Mouse (Mus musculus) CH12.LX (cell line): ENCODE data around the gene Tmed6. TPM values are rescaled to one million over a fixed set of nuclear protein-coding genes. Genes with fewer than 3 reads are reported as not detected.
A peak's percentile ranks its signal among the peaks of the same experiment; 100 is the strongest.

Experiments used
- DNase-seq: peaks from one replicate; pipeline ENCODE4 v3.0.0-alpha.2; 2013; ENCODE audit errors: extremely low read depth
- H3K27ac ChIP-seq: 2 replicates; pipeline ENCODE4 v1.5.1; 2012; ENCODE audit warnings: low read depth, mild to moderate bottlenecking, control low read depth, moderate library complexity; ENCODE audit not compliant: insufficient read depth
- H3K27me3 ChIP-seq: replicated peaks from 2 replicates; pipeline ENCODE3; 2012; ENCODE audit warnings: inconsistent platforms
- H3K36me3 ChIP-seq, 2 experiments: replicated peaks in 1 of 2; 2 replicates each; pipeline versions ENCODE3 to v1.6.1; 2012; ENCODE audit warnings: inconsistent platforms in 1 of 2, low read length in 1 of 2, mild to moderate bottlenecking in 1 of 2, mixed read lengths in 1 of 2, moderate library complexity in 1 of 2; ENCODE audit not compliant: control insufficient read depth in 1 of 2, insufficient read depth in 1 of 2
- H3K4me1 ChIP-seq, 2 experiments: 2 replicates each; pipeline ENCODE4 v1.6.1; 2012; ENCODE audit warnings: inconsistent platforms in 1 of 2, moderate library complexity in 1 of 2; ENCODE audit not compliant: insufficient read depth in 2 of 2, control insufficient read depth in 1 of 2
- H3K4me2 ChIP-seq: 2 replicates; pipeline ENCODE4 v1.6.1; 2012; ENCODE audit warnings: low read depth, mild to moderate bottlenecking, control low read depth; ENCODE audit not compliant: poor library complexity, insufficient read depth, severe bottlenecking
- H3K4me3 ChIP-seq, 3 experiments: fragments of 150-350 bp in 1 of 3; sonication (generic) in 1 of 3; replicated peaks in 1 of 3; 2 replicates each; pipeline versions ENCODE3 to v1.5.1; 2011 to 2012; ENCODE audit warnings: low read depth in 2 of 3, low read length in 2 of 3, mild to moderate bottlenecking in 2 of 3, moderate library complexity in 2 of 3, control low read depth in 1 of 3, improper control_type of control experiment in 1 of 3, inconsistent platforms in 1 of 3, mixed read lengths in 1 of 3; ENCODE audit not compliant: poor library complexity in 1 of 3
- H3K79me2 ChIP-seq: replicated peaks from 2 replicates; pipeline ENCODE4 v1.6.1; 2012; ENCODE audit warnings: mild to moderate bottlenecking, moderate library complexity; ENCODE audit not compliant: control insufficient read depth, poor library complexity, insufficient read depth, severe bottlenecking; ENCODE audit errors: extremely low read depth
- H3K9ac ChIP-seq: 2 replicates; pipeline ENCODE4 v1.6.1; 2012; ENCODE audit warnings: low read depth, mild to moderate bottlenecking, control low read depth, moderate library complexity; ENCODE audit not compliant: insufficient read depth
- H3K9me3 ChIP-seq: replicated peaks from 2 replicates; pipeline ENCODE3; 2012; ENCODE audit warnings: low read length, inconsistent platforms, mixed read lengths
- BHLHE40 ChIP-seq: IDR thresholded peaks from 2 replicates; pipeline ENCODE4 v1.6.1; 2011; ENCODE audit warnings: mild to moderate bottlenecking, low read depth, low read length, improper control_type of control experiment
- CTCF ChIP-seq, 2 experiments: IDR thresholded peaks in 1 of 2; conservative IDR thresholded peaks in 1 of 2; 2 replicates each; pipeline ENCODE4 v1.5.1; 2011 to 2012; ENCODE audit warnings: low read depth in 2 of 2, low read length in 2 of 2, improper control_type of control experiment in 1 of 2, inconsistent platforms in 1 of 2, mild to moderate bottlenecking in 1 of 2, moderate library complexity in 1 of 2
- E2F4 ChIP-seq: IDR thresholded peaks from 2 replicates; pipeline ENCODE4 v1.6.1; 2011; ENCODE audit warnings: low read depth, low read length, improper control_type of control experiment; ENCODE audit not compliant: insufficient replicate concordance
- ELF1 ChIP-seq: IDR thresholded peaks from 2 replicates; pipeline ENCODE4 v1.6.1; 2014; ENCODE audit warnings: low read depth, mild to moderate bottlenecking, inconsistent platforms, low read length, improper control_type of control experiment
- EP300 ChIP-seq: IDR thresholded peaks from 2 replicates; pipeline ENCODE4 v1.6.1; 2011; ENCODE audit warnings: low read length, improper control_type of control experiment
- GABPA ChIP-seq: IDR thresholded peaks from 2 replicates; pipeline ENCODE4 v1.6.1; 2012; ENCODE audit warnings: low read depth, low read length, improper control_type of control experiment, inconsistent platforms; ENCODE audit not compliant: insufficient replicate concordance
- IRF4 ChIP-seq: IDR thresholded peaks from 2 replicates; pipeline ENCODE4 v1.6.1; 2014; ENCODE audit warnings: low read depth, mild to moderate bottlenecking, inconsistent platforms, low read length, improper control_type of control experiment
- JUND ChIP-seq: conservative IDR thresholded peaks from 2 replicates; pipeline ENCODE4 v1.6.1; 2011; ENCODE audit warnings: low read depth, low read length, improper control_type of control experiment
- KAT2A ChIP-seq: IDR thresholded peaks from 2 replicates; pipeline ENCODE4 v1.6.1; 2012; ENCODE audit warnings: low read length, improper control_type of control experiment, inconsistent platforms; ENCODE audit not compliant: insufficient replicate concordance
- MAFK ChIP-seq: IDR thresholded peaks from 2 replicates; pipeline ENCODE4 v1.6.1; 2011; ENCODE audit warnings: low read length, improper control_type of control experiment; ENCODE audit not compliant: insufficient replicate concordance
- MAX ChIP-seq: IDR thresholded peaks from 2 replicates; pipeline ENCODE4 v1.6.1; 2011; ENCODE audit warnings: low read length, improper control_type of control experiment
- MAZ ChIP-seq: IDR thresholded peaks from 2 replicates; pipeline ENCODE4 v1.6.1; 2012; ENCODE audit warnings: low read depth, mild to moderate bottlenecking, inconsistent platforms, low read length, improper control_type of control experiment, moderate library complexity
- MYC ChIP-seq: IDR thresholded peaks from 2 replicates; pipeline ENCODE4 v1.6.1; 2011; ENCODE audit warnings: low read depth, mild to moderate bottlenecking, improper control_type of control experiment, low read length
- NELFE ChIP-seq: IDR thresholded peaks from 2 replicates; pipeline ENCODE4 v1.6.1; 2011; ENCODE audit warnings: low read depth, low read length, improper control_type of control experiment
- PAX5 ChIP-seq: IDR thresholded peaks from 2 replicates; pipeline ENCODE4 v1.6.1; 2012; ENCODE audit warnings: low read length, inconsistent platforms, mixed read lengths
- RCOR1 ChIP-seq: conservative IDR thresholded peaks from 2 replicates; pipeline ENCODE4 v1.6.1; 2012; ENCODE audit warnings: low read depth, mild to moderate bottlenecking, inconsistent platforms, low read length, improper control_type of control experiment
- TBP ChIP-seq: conservative IDR thresholded peaks from 2 replicates; pipeline ENCODE4 v1.6.1; 2011; ENCODE audit warnings: low read depth, low read length, improper control_type of control experiment
- TCF12 ChIP-seq: IDR thresholded peaks from 2 replicates; pipeline ENCODE4 v1.6.1; 2014; ENCODE audit warnings: low read depth, mild to moderate bottlenecking, inconsistent platforms, low read length, improper control_type of control experiment
- ZKSCAN1 ChIP-seq: IDR thresholded peaks from 2 replicates; pipeline ENCODE4 v1.6.1; 2012; ENCODE audit warnings: low read depth, inconsistent platforms, low read length, improper control_type of control experiment, borderline replicate concordance
- dilution Hi-C: fragments of 300-500 bp; cut with MboI; formaldehyde crosslinking; loops from 2 replicates; pipeline ENCODE4 v1.14.3; 2020; ENCODE audit warnings: low sequenced_read_pairs; ENCODE audit not compliant: extremely low pct_unique_long_range_greater_than_20kb, extremely low pct_ligation_motif_present
- in situ Hi-C: fragments of 300-500 bp; cut with MboI; formaldehyde crosslinking; loops from 3 replicates; pipeline ENCODE4 v1.14.3; 2019; ENCODE audit warnings: low sequenced_read_pairs, low pct_ligation_motif_present, low pct_unique_long_range_greater_than_20kb, mixed read lengths
- polyA plus RNA-seq: library from polyadenylated mRNA; unstranded; fragments of >175 nt; gene quantifications from 2 replicates; pipeline ENCODE4 v1.2.1, GENCODE M21; 2012; ENCODE audit warnings: low read depth; ENCODE audit not compliant: insufficient read length
- total RNA-seq, 2 experiments: library from RNA; depleted of rRNA; stranded (reverse); fragments of 300-350 nt in 1 of 2; fragments of >200 nt in 1 of 2; gene quantifications; 2 replicates each; pipeline ENCODE4 v1.2.3; 2012 to 2014

Gene Tmed6
- 0.55 TPM in 1 of 2 replicates, not detected in the other for total RNA-seq (2012; rRNA removed)
- total RNA-seq (2014; rRNA removed), result 0.97 and 1.1 TPM in 2 replicates
- polyA plus RNA-seq, result 0.36 and 0.48 TPM in 2 replicates

GRCm38 (mm10) chr8:107065511-107066496 lies at the start of gene Tmed6:
Gene Tmed6, minus strand, starts transcription at chr8:107065644.
- Histone ChIP-seq H3K4me1 (peaks cover 0 to 40% of the 10 kb centered on the region in 2 experiments; a peak in 3 of 4 replicates), H3K9ac (no peak within 1 kb of the TSS), H3K27me3 (no peaks in the 10 kb centered on the region), H3K4me2 (no peak within 1 kb of the TSS), H3K36me3 (peaks cover 15 to 28% of the 10 kb centered on the region in 2 experiments)
- dilution Hi-C loops, result no loop called here
- no peak for TF ChIP-seq E2F4
- TF ChIP-seq KAT2A, result no peak
- TF ChIP-seq ELF1, result no peak
- TF ChIP-seq TCF12, result no peak
- TF ChIP-seq GABPA, result no peak
- TF ChIP-seq MAX, result no peak
- no peak for TF ChIP-seq IRF4
- TF ChIP-seq EP300, result no peak
- TF ChIP-seq ZKSCAN1, result no peak
- no peak for TF ChIP-seq MYC
- no peak for TF ChIP-seq MAFK
- TF ChIP-seq BHLHE40, result no peak
- no peak for TF ChIP-seq PAX5
- TF ChIP-seq NELFE, result no peak
- no peak for TF ChIP-seq TBP
- no peak for TF ChIP-seq CTCF (conservative IDR thresholded peaks at IDR 0.05 in 1 of 2, IDR thresholded peaks at IDR 0.05 in 1 of 2; ENCODE audit: low read depth in 2 of 2, low read length in 2 of 2)
- no peak for TF ChIP-seq JUND
- TF ChIP-seq MAZ, result no peak
- TF ChIP-seq, all 38 proteins: peak for 0
- Histone ChIP-seq H3K4me3 (no peak within 1 kb of the TSS), H3K79me2 (no peaks in the 10 kb centered on the region), H3K27ac (no peak within 1 kb of the TSS), H3K9me3 (no peaks in the 10 kb centered on the region)
- peak; percentile 53 for DNase-seq
- in situ Hi-C loops, result no loop called here

GRCm38 (mm10) chr8:107115008-107115320 lies 49.5 kb upstream of the Tmed6 start:
- H3K4me2 ChIP-seq, result no peak overlapping the region
- no peaks in the 10 kb centered on the region for H3K27me3 ChIP-seq
- dilution Hi-C loops, result no loop called here
- H3K79me2 ChIP-seq, result no peaks in the 10 kb centered on the region
- in situ Hi-C loops, result loop anchor here (25.0 kb wide), 1 partner anchor 447 kb away; no protein-coding TSS in a partner anchor
- H3K36me3 ChIP-seq, result no peaks in the 10 kb centered on the region
- no peaks in the 10 kb centered on the region for H3K9me3 ChIP-seq
- no peak overlapping the region for H3K27ac ChIP-seq
- no peak for TF ChIP-seq KAT2A
- no peak for TF ChIP-seq MAZ
- no peak for TF ChIP-seq RCOR1
- no peak for TF ChIP-seq NELFE
- no peak for TF ChIP-seq PAX5
- TF ChIP-seq CTCF (conservative IDR thresholded peaks at IDR 0.05 in 1 of 2, IDR thresholded peaks at IDR 0.05 in 1 of 2; ENCODE audit: low read depth in 2 of 2, low read length in 2 of 2), result no peak
- H3K9ac ChIP-seq, result no peak overlapping the region
- H3K4me1 ChIP-seq, result peaks cover 0 to 2% of the 10 kb centered on the region in 2 experiments; a peak in 1 of 4 replicates
- no peak overlapping the region for H3K4me3 ChIP-seq
- no peak for DNase-seq
